Mouse (Mus musculus) CH12F3 (cell line): ENCODE results near the gene Trpc1.

Experiments
- in situ Hi-C: fragments of 300-500 bp; cut with MboI; formaldehyde crosslinking; loops from 2 replicates; pipeline ENCODE4 v1.14.3; 2020; ENCODE audit warnings: low sequenced_read_pairs

Gene Trpc1

GRCm38 (mm10) chr9:95697808-95698207, 52.4 kb downstream of the Trpc1 start:
- in situ Hi-C loops, result loop anchor here (10.0 kb wide), 1 partner anchor 163 kb away; no protein-coding TSS in a partner anchor

- in situ Hi-C loops, result loop anchor here (10.0 kb wide), 1 partner anchor 162 kb away; no protein-coding TSS in a partner anchor
Observed at GRCm38 (mm10) chr9:95696581-95696980, 53.6 kb downstream of the Trpc1 start.

- in situ Hi-C loops, result loop anchor here (10.0 kb wide), 1 partner anchor 160 kb away; no protein-coding TSS in a partner anchor
Observed at GRCm38 (mm10) chr9:95695023-95695422, 55.2 kb downstream of the Trpc1 start.

GRCm38 (mm10) chr9:95694526-95694925, 55.6 kb downstream of the Trpc1 start:
- in situ Hi-C loops, result loop anchor here (10.0 kb wide), 1 partner anchor 160 kb away; no protein-coding TSS in a partner anchor

GRCm38 (mm10) chr9:95693528-95694100, 56.6 kb downstream of the Trpc1 start:
- in situ Hi-C loops, result loop anchor here (10.0 kb wide), 1 partner anchor 159 kb away; no protein-coding TSS in a partner anchor

- in situ Hi-C loops, result loop anchor here (10.0 kb wide), 1 partner anchor 158 kb away; no protein-coding TSS in a partner anchor
Observed at GRCm38 (mm10) chr9:95692823-95693222, 57.4 kb downstream of the Trpc1 start.

GRCm38 (mm10) chr9:95688064-95688463, 62.1 kb downstream of the Trpc1 start:
- in situ Hi-C loops, result no loop called here

- in situ Hi-C loops, result no loop called here
Observed at GRCm38 (mm10) chr9:95685660-95686440, 64.3 kb downstream of the Trpc1 start.

GRCm38 (mm10) chr9:95680691-95681090, 69.5 kb downstream of the Trpc1 start:
- in situ Hi-C loops, result no loop called here

- in situ Hi-C loops, result no loop called here
Observed at GRCm38 (mm10) chr9:95679966-95680365, 70.2 kb downstream of the Trpc1 start.

- in situ Hi-C loops, result no loop called here
Observed at GRCm38 (mm10) chr9:95676021-95676420, 74.2 kb downstream of the Trpc1 start.

GRCm38 (mm10) chr9:95675064-95675699, 75.0 kb downstream of the Trpc1 start:
- in situ Hi-C loops, result no loop called here

- in situ Hi-C loops, result no loop called here
Observed at GRCm38 (mm10) chr9:95672760-95673159, 77.4 kb downstream of the Trpc1 start.

GRCm38 (mm10) chr9:95672331-95672730, 77.8 kb downstream of the Trpc1 start:
- in situ Hi-C loops, result no loop called here

- in situ Hi-C loops, result no loop called here
Observed at GRCm38 (mm10) chr9:95668306-95668705, 81.9 kb downstream of the Trpc1 start.

- in situ Hi-C loops, result no loop called here
Observed at GRCm38 (mm10) chr9:95667836-95668235, 82.3 kb downstream of the Trpc1 start.

GRCm38 (mm10) chr9:95665835-95666234, 84.3 kb downstream of the Trpc1 start:
- in situ Hi-C loops, result no loop called here

GRCm38 (mm10) chr9:95664290-95664989, 85.7 kb downstream of the Trpc1 start:
- in situ Hi-C loops, result no loop called here

GRCm38 (mm10) chr9:95657941-95658340, 92.2 kb downstream of the Trpc1 start:
- in situ Hi-C loops, result no loop called here
